Mouse (Mus musculus) myocyte (in vitro differentiated cells): ENCODE data around the gene Shank2.

ENCODE experiments used
- E2F4 ChIP-seq: IDR thresholded peaks from one replicate; pipeline ENCODE4 v1.6.1; 2011; ENCODE audit warnings: mild to moderate bottlenecking, control low read depth, moderate library complexity; ENCODE audit not compliant: insufficient read depth
- MAX ChIP-seq: IDR thresholded peaks from one replicate; pipeline ENCODE4 v1.6.1; 2011; ENCODE audit warnings: low read depth, mild to moderate bottlenecking, control low read depth
- MYOD1 ChIP-seq, 3 experiments: IDR thresholded peaks; one replicate each; pipeline ENCODE4 v1.6.1; 2011; ENCODE audit warnings: control low read depth in 2 of 3, low read depth in 2 of 3, mild to moderate bottlenecking in 2 of 3, moderate library complexity in 1 of 3; ENCODE audit not compliant: insufficient read length in 2 of 3, control insufficient read depth in 1 of 3
- MYOG ChIP-seq, 3 experiments: IDR thresholded peaks; one replicate each; pipeline ENCODE4 v1.6.1; 2011; ENCODE audit warnings: control low read depth in 2 of 3, low read depth in 2 of 3, mild to moderate bottlenecking in 2 of 3; ENCODE audit not compliant: insufficient read length in 2 of 3, control insufficient read depth in 1 of 3, insufficient read depth in 1 of 3
- POLR2A ChIP-seq: IDR thresholded peaks from one replicate; pipeline ENCODE4 v1.6.1; 2011; ENCODE audit warnings: low read depth, mild to moderate bottlenecking, control low read depth, moderate library complexity; ENCODE audit not compliant: insufficient read length
- POLR2AphosphoS2 ChIP-seq: IDR thresholded peaks from one replicate; pipeline ENCODE4 v1.6.1; 2011; ENCODE audit warnings: low read depth, control low read depth; ENCODE audit not compliant: insufficient read length
- TCF12 ChIP-seq: IDR thresholded peaks from one replicate; pipeline ENCODE4 v1.6.1; 2011; ENCODE audit warnings: mild to moderate bottlenecking, control low read depth; ENCODE audit not compliant: poor library complexity, insufficient read depth, severe bottlenecking
- USF1 ChIP-seq: IDR thresholded peaks from one replicate; pipeline ENCODE4 v1.6.1; 2011; ENCODE audit warnings: low read depth, mild to moderate bottlenecking, control low read depth, moderate library complexity

- no peak for TF ChIP-seq MYOG (IDR thresholded peaks at IDR 0.05; ENCODE audit: control insufficient read depth in 1 of 3, insufficient read depth in 1 of 3, insufficient read length in 2 of 3, low read depth in 2 of 3)
- no peak for TF ChIP-seq MYOD1 (IDR thresholded peaks at IDR 0.05; ENCODE audit: control insufficient read depth in 1 of 3, insufficient read length in 2 of 3, low read depth in 2 of 3)
- TF ChIP-seq USF1 = no peak
- no peak for TF ChIP-seq POLR2A
- no peak for TF ChIP-seq TCF12
- TF ChIP-seq MAX = no peak
- no peak for TF ChIP-seq POLR2AphosphoS2
- TF ChIP-seq E2F4 = no peak
Observed at GRCm38 (mm10) chr7:144198491-144198890, 196.8 kb downstream of the Shank2 start.
